Comparison of ENCODE assay signal across 21 mouse cellular contexts in the genomic region with DNA sequence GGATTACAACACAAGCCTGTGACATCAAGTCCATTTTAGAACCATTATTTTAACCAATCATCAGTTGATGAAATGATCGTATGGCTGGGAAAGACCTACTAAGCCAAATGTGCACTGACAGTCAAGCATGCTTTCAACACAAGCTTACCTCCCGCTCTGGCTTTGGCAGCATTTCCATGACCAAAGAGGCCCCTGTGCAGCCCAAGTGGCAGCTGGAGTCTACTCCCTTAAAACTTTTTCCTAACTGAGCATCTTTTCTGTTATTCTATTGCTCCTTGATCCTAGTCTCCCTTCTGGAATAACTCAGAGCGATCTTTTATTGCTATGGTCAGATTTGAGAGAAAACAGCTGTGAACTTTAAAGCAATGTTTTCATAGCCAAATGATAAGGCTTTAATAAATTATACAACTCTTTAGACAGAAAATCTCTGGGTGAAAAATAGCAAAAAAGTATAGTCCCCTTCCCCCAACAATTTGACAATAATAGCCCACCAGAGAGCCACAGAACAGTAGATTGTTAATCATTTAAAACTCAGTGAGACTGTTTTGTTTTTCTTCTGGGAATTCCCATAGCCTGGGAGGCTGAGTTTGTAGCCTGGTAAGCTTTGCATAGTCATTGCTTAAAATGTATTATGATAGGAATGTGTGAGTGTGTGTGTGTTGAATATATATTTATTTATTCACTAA.
DNase-seq lines count a peak whose midpoint lies in the region; ATAC-seq and TF ChIP-seq lines count a peak whose summit lies in the region.
"Had no signal": no experiment of that assay in that cellular context is flagged by ENCODE, and none has a peak within 500 bp of the region (broad histone marks: within the 10 kb centered on the region; RNA-seq: fewer than 3 reads in every experiment).

No protein-coding gene starts in this region.

- no peak for DNase-seq in intestine, embryonic 14.5 days (ENCODE audit: low spot score)
- DNase-seq in urinary bladder, postnatal 14 days (ENCODE audit: low spot score), result peak; percentile 25
- DNase-seq in urinary bladder, postnatal 10 days (ENCODE audit: low spot score), result no peak
- DNase-seq in frontal cortex, postnatal 36 days (ENCODE audit: low spot score in 2 of 2), result no peak
- no peak for DNase-seq in adrenal gland, adult 18-20 months (ENCODE audit: low spot score in 2 of 2)
- DNase-seq: cerebellum, adult 11 months; cerebellum, postnatal 10 days; forebrain, postnatal 0 days; gastrocnemius, postnatal 10 days; left cerebral cortex, postnatal 4 days; lung, adult 2 months; right cerebral cortex, postnatal 4 days; thymus, postnatal 25 days had no signal

- H3K4me1 ChIP-seq in intestine, embryonic 14.5 days (replicated peaks; ENCODE audit: control insufficient read depth, insufficient read depth, low read length), result no peaks in the 10 kb centered on the region
- H3K4me1 ChIP-seq in intestine, postnatal 0 days (replicated peaks; ENCODE audit: control insufficient read depth, insufficient read depth, low read length), result no peaks in the 10 kb centered on the region
- H3K4me1 ChIP-seq in kidney, embryonic 15.5 days, result peaks cover 5% of the 10 kb centered on the region
- H3K4me1 ChIP-seq: embryonic facial prominence, embryonic 13.5 days; heart, embryonic 10.5 days; hindbrain, embryonic 15.5 days; liver, embryonic 12.5 days had no signal

- H3K36me3 ChIP-seq in intestine, embryonic 14.5 days (ENCODE audit: control insufficient read depth, insufficient read depth, low read length), result peaks cover 18% of the 10 kb centered on the region
- H3K36me3 ChIP-seq in intestine, postnatal 0 days (ENCODE audit: control insufficient read depth, insufficient read depth), result peaks cover 14% of the 10 kb centered on the region
- H3K36me3 ChIP-seq in kidney, embryonic 15.5 days, result peaks cover 6% of the 10 kb centered on the region; the same call in 1 of the 2 replicates

- no peaks in the 10 kb centered on the region for H3K27me3 ChIP-seq in intestine, embryonic 14.5 days (replicated peaks; ENCODE audit: control insufficient read depth, insufficient read depth, low read length)
- H3K27me3 ChIP-seq in intestine, postnatal 0 days (replicated peaks; ENCODE audit: control insufficient read depth, insufficient read depth, low read length), result no peaks in the 10 kb centered on the region
- H3K27me3 ChIP-seq in kidney, embryonic 15.5 days, result no peaks in the 10 kb centered on the region
- H3K27me3 ChIP-seq: embryonic facial prominence, embryonic 13.5 days; hindbrain, embryonic 15.5 days; liver, embryonic 12.5 days had no signal

- peak overlapping the region; percentile 40; the same call in 1 of the 2 replicates for H3K27ac ChIP-seq in intestine, embryonic 14.5 days (ENCODE audit: low read depth)
- no peak overlapping the region for H3K27ac ChIP-seq in intestine, postnatal 0 days (ENCODE audit: low read depth, low read length)
- peak overlapping the region; percentile 89 for H3K27ac ChIP-seq in kidney, embryonic 15.5 days
- H3K27ac ChIP-seq: embryonic facial prominence, embryonic 13.5 days; heart, embryonic 10.5 days; hindbrain, embryonic 15.5 days; left cerebral cortex, adult 2 months; liver, embryonic 12.5 days had no signal

- whole genome bisulfite sequencing in intestine, embryonic 14.5 days, result 62% methylated on average over 3 of the region's 3 CpGs
- 73% methylated on average over 3 of the region's 3 CpGs for whole genome bisulfite sequencing in intestine, postnatal 0 days
- 53% methylated on average over 3 of the region's 3 CpGs for WGBS in kidney, embryonic 15.5 days

- no peak overlapping the region for H3K4me2 ChIP-seq in intestine, embryonic 14.5 days (ENCODE audit: low read length)
- H3K4me2 ChIP-seq in intestine, postnatal 0 days (replicated peaks; ENCODE audit: low read depth), result no peak overlapping the region
- no peak overlapping the region for H3K4me2 ChIP-seq in kidney, embryonic 15.5 days
- H3K4me2 ChIP-seq: embryonic facial prominence, embryonic 13.5 days; hindbrain, embryonic 15.5 days; liver, embryonic 12.5 days; midbrain, embryonic 11.5 days had no signal

- H3K4me3 ChIP-seq in intestine, embryonic 14.5 days (ENCODE audit: low read depth, low read length), result no peak overlapping the region
- no peak overlapping the region for H3K4me3 ChIP-seq in intestine, postnatal 0 days (ENCODE audit: low read depth, low read length)
- H3K4me3 ChIP-seq in kidney, embryonic 15.5 days (replicated peaks), result no peak overlapping the region
- H3K4me3 ChIP-seq: embryonic facial prominence, embryonic 13.5 days; heart, embryonic 10.5 days; hindbrain, embryonic 15.5 days; left cerebral cortex, adult 2 months; liver, embryonic 12.5 days had no signal

- ATAC-seq in intestine, embryonic 14.5 days (replicated peaks; ENCODE audit: low FRiP score, low TSS enrichment, low read depth), result 0 out of 2 replicates have a peak, but pooled peaks have one; percentile 58
- ATAC-seq in intestine, postnatal 0 days, result no peak
- peak; percentile 92 for ATAC-seq in kidney, embryonic 15.5 days (replicated peaks; ENCODE audit: low FRiP score)
- ATAC-seq: forebrain, postnatal 0 days; liver, embryonic 12.5 days had no signal

- H3K9ac ChIP-seq in intestine, embryonic 14.5 days (ENCODE audit: low read length), result no peak overlapping the region
- no peak overlapping the region for H3K9ac ChIP-seq in intestine, postnatal 0 days (ENCODE audit: low read depth, low read length)
- H3K9ac ChIP-seq in kidney, embryonic 15.5 days, result no peak overlapping the region
- H3K9ac ChIP-seq: embryonic facial prominence, embryonic 13.5 days; forebrain, postnatal 0 days; hindbrain, embryonic 15.5 days; liver, embryonic 12.5 days had no signal

- no peaks in the 10 kb centered on the region for H3K9me3 ChIP-seq in intestine, embryonic 14.5 days (ENCODE audit: control insufficient read depth, low read length)
- no peaks in the 10 kb centered on the region for H3K9me3 ChIP-seq in intestine, postnatal 0 days (ENCODE audit: control insufficient read depth)
- H3K9me3 ChIP-seq in kidney, embryonic 15.5 days (replicated peaks), result no peaks in the 10 kb centered on the region
- H3K9me3 ChIP-seq: embryonic facial prominence, embryonic 13.5 days; heart, embryonic 10.5 days; hindbrain, embryonic 15.5 days; liver, embryonic 12.5 days had no signal

- TF ChIP-seq CTCF in intestine, postnatal 0 days (IDR thresholded peaks at IDR 0.05; ENCODE audit: low read depth), result no peak
